Mouse (Mus musculus) CH12.LX (cell line): ENCODE data around the gene Caly. TPM values are rescaled to one million over a fixed set of nuclear protein-coding genes. Genes with fewer than 3 reads are reported as not detected.

Experiments
- DNase-seq: peaks from one replicate; pipeline ENCODE4 v3.0.0-alpha.2; 2013; ENCODE audit errors: extremely low read depth
- H3K27ac ChIP-seq: 2 replicates; pipeline ENCODE4 v1.5.1; 2012; ENCODE audit warnings: low read depth, mild to moderate bottlenecking, control low read depth, moderate library complexity; ENCODE audit not compliant: insufficient read depth
- H3K27me3 ChIP-seq: replicated peaks from 2 replicates; pipeline ENCODE3; 2012; ENCODE audit warnings: inconsistent platforms
- H3K36me3 ChIP-seq, 2 experiments: replicated peaks in 1 of 2; 2 replicates each; pipeline versions ENCODE3 to v1.6.1; 2012; ENCODE audit warnings: inconsistent platforms in 1 of 2, low read length in 1 of 2, mild to moderate bottlenecking in 1 of 2, mixed read lengths in 1 of 2, moderate library complexity in 1 of 2; ENCODE audit not compliant: control insufficient read depth in 1 of 2, insufficient read depth in 1 of 2
- H3K4me1 ChIP-seq, 2 experiments: 2 replicates each; pipeline ENCODE4 v1.6.1; 2012; ENCODE audit warnings: inconsistent platforms in 1 of 2, moderate library complexity in 1 of 2; ENCODE audit not compliant: insufficient read depth in 2 of 2, control insufficient read depth in 1 of 2
- H3K4me2 ChIP-seq: 2 replicates; pipeline ENCODE4 v1.6.1; 2012; ENCODE audit warnings: low read depth, mild to moderate bottlenecking, control low read depth; ENCODE audit not compliant: poor library complexity, insufficient read depth, severe bottlenecking
- H3K4me3 ChIP-seq, 3 experiments: fragments of 150-350 bp in 1 of 3; sonication (generic) in 1 of 3; replicated peaks in 1 of 3; 2 replicates each; pipeline versions ENCODE3 to v1.5.1; 2011 to 2012; ENCODE audit warnings: low read depth in 2 of 3, low read length in 2 of 3, mild to moderate bottlenecking in 2 of 3, moderate library complexity in 2 of 3, control low read depth in 1 of 3, improper control_type of control experiment in 1 of 3, inconsistent platforms in 1 of 3, mixed read lengths in 1 of 3; ENCODE audit not compliant: poor library complexity in 1 of 3
- H3K79me2 ChIP-seq: replicated peaks from 2 replicates; pipeline ENCODE4 v1.6.1; 2012; ENCODE audit warnings: mild to moderate bottlenecking, moderate library complexity; ENCODE audit not compliant: control insufficient read depth, poor library complexity, insufficient read depth, severe bottlenecking; ENCODE audit errors: extremely low read depth
- H3K9ac ChIP-seq: 2 replicates; pipeline ENCODE4 v1.6.1; 2012; ENCODE audit warnings: low read depth, mild to moderate bottlenecking, control low read depth, moderate library complexity; ENCODE audit not compliant: insufficient read depth
- H3K9me3 ChIP-seq: replicated peaks from 2 replicates; pipeline ENCODE3; 2012; ENCODE audit warnings: low read length, inconsistent platforms, mixed read lengths
- BHLHE40 ChIP-seq: IDR thresholded peaks from 2 replicates; pipeline ENCODE4 v1.6.1; 2011; ENCODE audit warnings: mild to moderate bottlenecking, low read depth, low read length, improper control_type of control experiment
- CHD1 ChIP-seq: IDR thresholded peaks from 2 replicates; pipeline ENCODE4 v1.6.1; 2012; ENCODE audit warnings: low read depth, low read length, improper control_type of control experiment, inconsistent platforms
- CHD2 ChIP-seq: IDR thresholded peaks from 2 replicates; pipeline ENCODE4 v1.6.1; 2011; ENCODE audit warnings: low read length, improper control_type of control experiment
- CTCF ChIP-seq, 2 experiments: IDR thresholded peaks in 1 of 2; conservative IDR thresholded peaks in 1 of 2; 2 replicates each; pipeline ENCODE4 v1.5.1; 2011 to 2012; ENCODE audit warnings: low read depth in 2 of 2, low read length in 2 of 2, improper control_type of control experiment in 1 of 2, inconsistent platforms in 1 of 2, mild to moderate bottlenecking in 1 of 2, moderate library complexity in 1 of 2
- ELF1 ChIP-seq: IDR thresholded peaks from 2 replicates; pipeline ENCODE4 v1.6.1; 2014; ENCODE audit warnings: low read depth, mild to moderate bottlenecking, inconsistent platforms, low read length, improper control_type of control experiment
- EP300 ChIP-seq: IDR thresholded peaks from 2 replicates; pipeline ENCODE4 v1.6.1; 2011; ENCODE audit warnings: low read length, improper control_type of control experiment
- GABPA ChIP-seq: IDR thresholded peaks from 2 replicates; pipeline ENCODE4 v1.6.1; 2012; ENCODE audit warnings: low read depth, low read length, improper control_type of control experiment, inconsistent platforms; ENCODE audit not compliant: insufficient replicate concordance
- HCFC1 ChIP-seq: IDR thresholded peaks from 2 replicates; pipeline ENCODE4 v1.6.1; 2012; ENCODE audit warnings: low read depth, mild to moderate bottlenecking, inconsistent platforms, low read length, improper control_type of control experiment
- JUN ChIP-seq: IDR thresholded peaks from 2 replicates; pipeline ENCODE4 v1.6.1; 2011; ENCODE audit warnings: low read depth, mild to moderate bottlenecking, low read length, improper control_type of control experiment, moderate library complexity; ENCODE audit not compliant: insufficient read depth
- KAT2A ChIP-seq: IDR thresholded peaks from 2 replicates; pipeline ENCODE4 v1.6.1; 2012; ENCODE audit warnings: low read length, improper control_type of control experiment, inconsistent platforms; ENCODE audit not compliant: insufficient replicate concordance
- MAFK ChIP-seq: IDR thresholded peaks from 2 replicates; pipeline ENCODE4 v1.6.1; 2011; ENCODE audit warnings: low read length, improper control_type of control experiment; ENCODE audit not compliant: insufficient replicate concordance
- MAX ChIP-seq: IDR thresholded peaks from 2 replicates; pipeline ENCODE4 v1.6.1; 2011; ENCODE audit warnings: low read length, improper control_type of control experiment
- MAZ ChIP-seq: IDR thresholded peaks from 2 replicates; pipeline ENCODE4 v1.6.1; 2012; ENCODE audit warnings: low read depth, mild to moderate bottlenecking, inconsistent platforms, low read length, improper control_type of control experiment, moderate library complexity
- MEF2A ChIP-seq: IDR thresholded peaks from 2 replicates; pipeline ENCODE4 v1.6.1; 2014; ENCODE audit warnings: low read depth, mild to moderate bottlenecking, inconsistent platforms, low read length, improper control_type of control experiment, borderline replicate concordance
- MXI1 ChIP-seq: IDR thresholded peaks from 2 replicates; pipeline ENCODE4 v1.6.1; 2011; ENCODE audit warnings: mild to moderate bottlenecking, low read depth, low read length, improper control_type of control experiment
- NELFE ChIP-seq: IDR thresholded peaks from 2 replicates; pipeline ENCODE4 v1.6.1; 2011; ENCODE audit warnings: low read depth, low read length, improper control_type of control experiment
- NRF1 ChIP-seq: IDR thresholded peaks from 2 replicates; pipeline ENCODE4 v1.6.1; 2014; ENCODE audit warnings: low read depth, mild to moderate bottlenecking, inconsistent platforms, low read length, improper control_type of control experiment, moderate library complexity
- PAX5 ChIP-seq: IDR thresholded peaks from 2 replicates; pipeline ENCODE4 v1.6.1; 2012; ENCODE audit warnings: low read length, inconsistent platforms, mixed read lengths
- POLR2AphosphoS2 ChIP-seq: IDR thresholded peaks from 2 replicates; pipeline ENCODE4 v1.6.1; 2011; ENCODE audit warnings: low read depth, low read length, improper control_type of control experiment
- RAD21 ChIP-seq: IDR thresholded peaks from 2 replicates; pipeline ENCODE4 v1.6.1; 2011; ENCODE audit warnings: low read depth, mild to moderate bottlenecking, low read length, improper control_type of control experiment, moderate library complexity
- SIN3A ChIP-seq: IDR thresholded peaks from 2 replicates; pipeline ENCODE4 v1.6.1; 2012; ENCODE audit warnings: low read length, improper control_type of control experiment, inconsistent platforms
- SMC3 ChIP-seq: IDR thresholded peaks from 2 replicates; pipeline ENCODE4 v1.6.1; 2011; ENCODE audit warnings: low read depth, low read length, improper control_type of control experiment
- TBP ChIP-seq: conservative IDR thresholded peaks from 2 replicates; pipeline ENCODE4 v1.6.1; 2011; ENCODE audit warnings: low read depth, low read length, improper control_type of control experiment
- TCF12 ChIP-seq: IDR thresholded peaks from 2 replicates; pipeline ENCODE4 v1.6.1; 2014; ENCODE audit warnings: low read depth, mild to moderate bottlenecking, inconsistent platforms, low read length, improper control_type of control experiment
- USF2 ChIP-seq: conservative IDR thresholded peaks from 2 replicates; pipeline ENCODE4 v1.6.1; 2011; ENCODE audit warnings: low read depth, low read length, improper control_type of control experiment
- ZC3H11A ChIP-seq: IDR thresholded peaks from 2 replicates; pipeline ENCODE4 v1.6.1; 2012; ENCODE audit warnings: low read depth, mild to moderate bottlenecking, inconsistent platforms, low read length, improper control_type of control experiment
- ZMIZ1 ChIP-seq: IDR thresholded peaks from 2 replicates; pipeline ENCODE4 v1.6.1; 2012; ENCODE audit warnings: low read depth, mild to moderate bottlenecking, inconsistent platforms, low read length, improper control_type of control experiment
- dilution Hi-C: fragments of 300-500 bp; cut with MboI; formaldehyde crosslinking; loops from 2 replicates; pipeline ENCODE4 v1.14.3; 2020; ENCODE audit warnings: low sequenced_read_pairs; ENCODE audit not compliant: extremely low pct_unique_long_range_greater_than_20kb, extremely low pct_ligation_motif_present
- in situ Hi-C: fragments of 300-500 bp; cut with MboI; formaldehyde crosslinking; loops from 3 replicates; pipeline ENCODE4 v1.14.3; 2019; ENCODE audit warnings: low sequenced_read_pairs, low pct_ligation_motif_present, low pct_unique_long_range_greater_than_20kb, mixed read lengths
- polyA plus RNA-seq: library from polyadenylated mRNA; unstranded; fragments of >175 nt; gene quantifications from 2 replicates; pipeline ENCODE4 v1.2.1, GENCODE M21; 2012; ENCODE audit warnings: low read depth; ENCODE audit not compliant: insufficient read length
- total RNA-seq, 2 experiments: library from RNA; depleted of rRNA; stranded (reverse); fragments of 300-350 nt in 1 of 2; fragments of >200 nt in 1 of 2; gene quantifications; 2 replicates each; pipeline ENCODE4 v1.2.3; 2012 to 2014

Gene Caly
- total and polyA plus RNA-seq, 3 experiments = not detected

- Histone ChIP-seq H3K4me2 (peak overlapping the region; percentile 85), H3K9me3 (no peaks in the 10 kb centered on the region)
- TF ChIP-seq SMC3 (no peak), MAX (no peak), TBP (no peak), USF2 (no peak), ZMIZ1 (no peak), POLR2AphosphoS2 (no peak), JUN (no peak), ZC3H11A (no peak), NRF1 (no peak), ELF1 (no peak), TCF12 (no peak), CTCF (conservative IDR thresholded peaks at IDR 0.05 in 1 of 2, IDR thresholded peaks at IDR 0.05 in 1 of 2; ENCODE audit: low read depth in 2 of 2, low read length in 2 of 2) (no peak), CHD1 (no peak), NELFE (no peak), EP300 (no peak), GABPA (no peak), MEF2A (no peak)
- TF ChIP-seq, all 38 proteins: peak for 0
- dilution Hi-C loops = no loop called here
- Histone ChIP-seq H3K27me3 (no peaks in the 10 kb centered on the region), H3K79me2 (peaks cover 19% of the 10 kb centered on the region), H3K4me1 (peaks cover 12 to 31% of the 10 kb centered on the region in 2 experiments), H3K4me3 (peak overlapping the region; percentile 94 to 96 (median 94)), H3K36me3 (peaks cover 38 to 74% of the 10 kb centered on the region in 2 experiments), H3K9ac (peak overlapping the region; percentile 98), H3K27ac (no peak overlapping the region)
- DNase-seq = no peak
- in situ Hi-C loops = no loop called here
Observed at GRCm38 (mm10) chr7:140035456-140035855, 46.9 kb downstream of the Caly start.

- no peak overlapping the region for H3K9ac ChIP-seq
- no peaks in the 10 kb centered on the region for H3K27me3 ChIP-seq
- no peak overlapping the region for H3K4me2 ChIP-seq
- H3K4me3 ChIP-seq = no peak overlapping the region
- peaks cover 45 to 75% of the 10 kb centered on the region in 2 experiments for H3K36me3 ChIP-seq
- H3K9me3 ChIP-seq = peaks cover 11% of the 10 kb centered on the region
- dilution Hi-C loops (no loop called here), in situ Hi-C loops (no loop called here)
- no peak overlapping the region for H3K27ac ChIP-seq
- DNase-seq = no peak
- peaks cover 19% of the 10 kb centered on the region for H3K79me2 ChIP-seq
- TF ChIP-seq HCFC1 (no peak), RAD21 (no peak), CHD2 (no peak), SIN3A (no peak), KAT2A (no peak), EP300 (no peak), MAFK (no peak), MAZ (no peak), PAX5 (no peak), MXI1 (no peak), MAX (no peak), BHLHE40 (no peak)
- TF ChIP-seq, all 38 proteins: peak for 0
- peaks cover 12 to 34% of the 10 kb centered on the region in 2 experiments for H3K4me1 ChIP-seq
Observed at GRCm38 (mm10) chr7:140033386-140033785, 49.0 kb downstream of the Caly start.
